Mouse (Mus musculus) stomach, postnatal 0 days (tissue): Measurements from ENCODE around the gene Timm22. TPM values are rescaled to one million over a fixed set of nuclear protein-coding genes. Genes with fewer than 3 reads are reported as not detected.

Source experiments
- ATAC-seq: fragments of 200-750 bp; cut with Nextera tagmentation; 2 replicates; pipeline ENCODE4 v1.8.0; 2017; ENCODE audit not compliant: low FRiP score, low TSS enrichment
- DNase-seq: peaks from one replicate; pipeline ENCODE4 v3.0.0-alpha.2; 2016; ENCODE audit warnings: low spot score
- H3K27ac ChIP-seq: fragments of 300-500 bp; sonication (generic); replicated peaks from 2 replicates; pipeline ENCODE4 v1.5.1; 2014; ENCODE audit warnings: mild to moderate bottlenecking, control low read depth
- H3K27me3 ChIP-seq: fragments of 300-500 bp; sonication (generic); 2 replicates; pipeline ENCODE4 v1.6.1; 2014; ENCODE audit warnings: low read length; ENCODE audit not compliant: control insufficient read depth, insufficient read depth
- H3K36me3 ChIP-seq: fragments of 300-500 bp; sonication (generic); 2 replicates; pipeline ENCODE4 v1.6.1; 2014; ENCODE audit warnings: low read length, mixed read lengths; ENCODE audit not compliant: control insufficient read depth, insufficient read depth
- H3K4me1 ChIP-seq: fragments of 300-500 bp; sonication (generic); replicated peaks from 2 replicates; pipeline ENCODE4 v1.6.1; 2014; ENCODE audit warnings: antibody characterized with exemption; ENCODE audit not compliant: control insufficient read depth, insufficient read depth
- H3K4me2 ChIP-seq: fragments of 300-500 bp; sonication (generic); replicated peaks from 2 replicates; pipeline ENCODE4 v1.6.1; 2014; ENCODE audit warnings: low read depth, mild to moderate bottlenecking, control low read depth, moderate library complexity
- H3K4me3 ChIP-seq: fragments of 300-500 bp; sonication (generic); 2 replicates; pipeline ENCODE4 v1.5.1; 2014; ENCODE audit warnings: low read depth, low read length, control low read depth
- H3K9ac ChIP-seq: fragments of 300-500 bp; sonication (generic); 2 replicates; pipeline ENCODE4 v1.6.1; 2014; ENCODE audit warnings: mild to moderate bottlenecking, low read length, control low read depth, mixed read lengths
- H3K9me3 ChIP-seq: fragments of 300-500 bp; sonication (generic); 2 replicates; pipeline ENCODE4 v1.6.1; 2016; ENCODE audit warnings: low read length; ENCODE audit not compliant: control insufficient read depth
- EP300 ChIP-seq: optimal IDR thresholded peaks from 2 replicates; pipeline ENCODE3; 2016; ENCODE audit warnings: antibody characterized with exemption
- WGBS: fragments of 180-500 bp; shearing (Covaris S2); extraction: QIAGEN DNeasy Blood & Tissue Kit; methylation state at CpG from one replicate; pipeline ENCODE4 v1.1.7; 2014; 5-methylcytosine and 5-hydroxymethylcytosine counted together
- polyA plus RNA-seq: library from polyadenylated mRNA; unstranded; fragments of >200 nt; fragmentation: Nextera tagmentation; extraction: Ambion mirVana; gene quantifications from 2 replicates; pipeline ENCODE4 v1.2.1, GENCODE M21; 2015

The Timm22 gene
- polyA plus RNA-seq, 1 experiment from 2014 or later: 82.1 TPM

DNA sequence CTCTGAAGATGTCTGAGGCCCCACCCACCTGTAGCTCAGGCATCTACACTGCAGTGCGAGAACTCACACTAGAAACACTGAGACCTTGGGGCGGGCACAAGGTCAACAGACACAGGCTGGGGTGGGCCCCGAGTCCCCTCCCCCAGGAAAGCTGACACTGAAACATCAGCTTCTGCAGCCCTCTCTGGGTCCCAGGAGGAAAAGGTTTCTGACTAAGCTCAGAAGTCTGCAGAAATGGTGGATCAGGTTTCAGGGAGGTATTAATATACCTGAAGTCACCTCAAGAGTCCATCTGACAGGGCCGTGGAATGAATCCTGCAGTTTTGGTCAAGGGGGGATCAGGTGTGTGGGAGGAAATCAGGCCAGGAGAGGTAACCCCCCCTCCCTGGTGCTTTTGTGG lies 59.1 kb downstream of the Timm22 start:
- no peak for TF ChIP-seq EP300
- peaks cover 9% of the 10 kb centered on the region for H3K36me3 ChIP-seq

More for the DNA sequence above, 59.1 kb downstream of the Timm22 start:
- Histone ChIP-seq H3K9ac (no peak overlapping the region), H3K27ac (no peak overlapping the region), H3K4me1 (peaks cover 2% of the 10 kb centered on the region; the same call in 1 of the 2 replicates), H3K27me3 (no peaks in the 10 kb centered on the region), H3K9me3 (no peaks in the 10 kb centered on the region), H3K4me2 (no peak overlapping the region), H3K4me3 (no peak overlapping the region)
- DNase-seq (no peak), ATAC-seq (no peak)
- 81% methylated on average over 4 of the region's 4 CpGs for WGBS

Other genes with a start within 250 kb of the Timm22 start
- 42.9 and 43.8 TPM in 2 replicates for gene Vps53, start 227.3 kb upstream of the Timm22 start, polyA plus RNA-seq
- gene Fam57a, start 227.3 kb upstream of the Timm22 start, polyA plus RNA-seq: 328 and 372 TPM in 2 replicates
- gene Dbil5, start 189.3 kb upstream of the Timm22 start, polyA plus RNA-seq: 4.0 and 4.7 TPM in 2 replicates
- gene Gemin4, start 189.3 kb upstream of the Timm22 start, polyA plus RNA-seq: 18.5 and 21.9 TPM in 2 replicates
- gene Mrm3, start 163.2 kb upstream of the Timm22 start, polyA plus RNA-seq: 13.4 and 14.7 TPM in 2 replicates
- 92.9 and 99.9 TPM in 2 replicates for gene Glod4, start 163.2 kb upstream of the Timm22 start, polyA plus RNA-seq
- 22.4 and 24.0 TPM in 2 replicates for gene Nxn, start 7.8 kb upstream of the Timm22 start, polyA plus RNA-seq
- 19.3 and 21.5 TPM in 2 replicates for gene Abr, start 215.4 kb downstream of the Timm22 start, polyA plus RNA-seq